Mouse (Mus musculus): ENCODE measurements around the gene Gab2.

Gab2 gene

GRCm38 (mm10) chr7:97314646-97315045 is 233.3 kb downstream of the Gab2 start:
- no peak for DNase-seq (ENCODE audit: low spot score in 2 of 2)

GRCm38 (mm10) chr7:97315656-97316055 is 234.3 kb downstream of the Gab2 start:
- no peak for DNase-seq (ENCODE audit: low spot score in 2 of 2)

- no peak for DNase-seq (ENCODE audit: low spot score in 2 of 2)
Measured at GRCm38 (mm10) chr7:97317706-97318105, 236.3 kb downstream of the Gab2 start.

GRCm38 (mm10) chr7:97324342-97324741 is 243.0 kb downstream of the Gab2 start:
- no peak for DNase-seq (ENCODE audit: low spot score in 2 of 2)

- no peak for DNase-seq (ENCODE audit: low spot score in 2 of 2)
Measured at GRCm38 (mm10) chr7:97325156-97325985, 244.0 kb downstream of the Gab2 start.

GRCm38 (mm10) chr7:97327376-97327775 is 246.0 kb downstream of the Gab2 start:
- DNase-seq (ENCODE audit: low spot score in 2 of 2) = no peak

GRCm38 (mm10) chr7:97328891-97329588 is 247.7 kb downstream of the Gab2 start:
- DNase-seq (ENCODE audit: low spot score in 2 of 2) = no peak

- DNase-seq (ENCODE audit: low spot score in 2 of 2) = no peak
Measured at GRCm38 (mm10) chr7:97329676-97330075, 248.3 kb downstream of the Gab2 start.

- no peak for DNase-seq (ENCODE audit: low spot score in 2 of 2)
Measured at GRCm38 (mm10) chr7:97330931-97331645, 249.7 kb downstream of the Gab2 start.

- DNase-seq (ENCODE audit: low spot score in 2 of 2) = peak; percentile 76 to 92
Measured at GRCm38 (mm10) chr7:97331726-97332666, 250.6 kb downstream of the Gab2 start, which contains the start of the genes Usp35 and Kctd21. TSS of gene Usp35 (minus strand) at chr7:97332020. TSS of gene Kctd21 (plus strand) at chr7:97332327.

GRCm38 (mm10) chr7:97332667-97333041 is 251.3 kb downstream of the Gab2 start:
- no peak for DNase-seq (ENCODE audit: low spot score in 2 of 2)

- no peak for DNase-seq (ENCODE audit: low spot score in 2 of 2)
Measured at GRCm38 (mm10) chr7:97333113-97333898, 251.9 kb downstream of the Gab2 start.

GRCm38 (mm10) chr7:97334406-97334805 is 253.0 kb downstream of the Gab2 start:
- DNase-seq (ENCODE audit: low spot score in 2 of 2) = no peak

GRCm38 (mm10) chr7:97336678-97337077 is 255.3 kb downstream of the Gab2 start:
- no peak for DNase-seq (ENCODE audit: low spot score in 2 of 2)

- DNase-seq (ENCODE audit: low spot score in 2 of 2) = no peak
Measured at GRCm38 (mm10) chr7:97338593-97338992, 257.2 kb downstream of the Gab2 start.

GRCm38 (mm10) chr7:97339623-97340022 is 258.2 kb downstream of the Gab2 start:
- DNase-seq (ENCODE audit: low spot score in 2 of 2) = no peak

GRCm38 (mm10) chr7:97340907-97341849 is 259.8 kb downstream of the Gab2 start:
- DNase-seq (ENCODE audit: low spot score in 2 of 2) = no peak

- DNase-seq (ENCODE audit: low spot score in 2 of 2) = no peak
Measured at GRCm38 (mm10) chr7:97342961-97343360, 261.6 kb downstream of the Gab2 start.

GRCm38 (mm10) chr7:97344655-97345054 is 263.3 kb downstream of the Gab2 start:
- peak in 1 of 2 experiments; percentile 4 for DNase-seq (ENCODE audit: low spot score in 2 of 2)

All from spleen, postnatal 10 days (tissue).